Mouse (Mus musculus): ENCODE data around the gene Mkrn2os. TPM values are rescaled to one million over a fixed set of nuclear protein-coding genes. Genes with fewer than 3 reads are reported as not detected.

Gene Mkrn2os
- total RNA-seq, 1 experiment = 0.22 TPM

GRCm38 (mm10) chr6:115565479-115566045 is 26.8 kb downstream of the Mkrn2os start:
- H3K4me3 ChIP-seq (ENCODE audit: insufficient read depth in 1 of 2, low read depth in 1 of 2, low read length in 2 of 2, poor library complexity in 1 of 2, severe bottlenecking in 1 of 2) = no peak overlapping the region
- H3K9me3 ChIP-seq (ENCODE audit: control insufficient read depth, insufficient read depth, low read depth, low read length) = peaks cover 2% of the 10 kb centered on the region; the same call in 1 of the 2 replicates
- H3K9ac ChIP-seq (ENCODE audit: insufficient read depth, low read depth, low read length, poor library complexity, severe bottlenecking) = no peak overlapping the region
- H3K36me3 ChIP-seq (ENCODE audit: control insufficient read depth, insufficient read depth, low read length, poor library complexity, severe bottlenecking) = peaks cover 42% of the 10 kb centered on the region
- TF ChIP-seq MAFK (IDR thresholded peaks at IDR 0.05; ENCODE audit: insufficient read depth, low read depth, low read length) (no peak), ZC3H11A (IDR thresholded peaks at IDR 0.05; ENCODE audit: borderline replicate concordance, low read depth, low read length) (no peak), CHD2 (IDR thresholded peaks at IDR 0.05; ENCODE audit: low read depth, low read length) (no peak), ZNF384 (IDR thresholded peaks at IDR 0.05; ENCODE audit: low read depth, low read length) (no peak)
- H3K4me1 ChIP-seq (ENCODE audit: control insufficient read depth in 2 of 2, insufficient read depth in 2 of 2, low read length in 2 of 2, poor library complexity in 1 of 2) = no peaks in the 10 kb centered on the region
- H3K27ac ChIP-seq (ENCODE audit: insufficient read depth, low read depth, low read length, poor library complexity, severe bottlenecking) = no peak overlapping the region
- DNase-seq (ENCODE audit: low read depth, low spot score) = no peak
- in situ Hi-C loops (cut with MboI; ENCODE audit: low sequenced_read_pairs in 2 of 2, unreplicated experiment in 2 of 2) = no loop called here

- peaks cover 29% of the 10 kb centered on the region for H3K36me3 ChIP-seq (ENCODE audit: control insufficient read depth, insufficient read depth, low read length, poor library complexity, severe bottlenecking)
- DNase-seq (ENCODE audit: low read depth, low spot score) = no peak
- no peaks in the 10 kb centered on the region for H3K9me3 ChIP-seq (ENCODE audit: control insufficient read depth, insufficient read depth, low read depth, low read length)
Measured at GRCm38 (mm10) chr6:115559651-115560632, 32.4 kb downstream of the Mkrn2os start.

GRCm38 (mm10) chr6:115558176-115558575 is 34.2 kb downstream of the Mkrn2os start:
- Histone ChIP-seq H3K27ac (ENCODE audit: insufficient read depth, low read depth, low read length, poor library complexity, severe bottlenecking) (no peak overlapping the region), H3K36me3 (ENCODE audit: control insufficient read depth, insufficient read depth, low read length, poor library complexity, severe bottlenecking) (peaks cover 27% of the 10 kb centered on the region)
- in situ Hi-C loops (cut with MboI; ENCODE audit: low sequenced_read_pairs in 2 of 2, unreplicated experiment in 2 of 2) = no loop called here

More at GRCm38 (mm10) chr6:115559651-115560632, 32.4 kb downstream of the Mkrn2os start:
- H3K4me1 ChIP-seq (ENCODE audit: control insufficient read depth in 2 of 2, insufficient read depth in 2 of 2, low read length in 2 of 2, poor library complexity in 1 of 2) = no peaks in the 10 kb centered on the region
- in situ Hi-C loops (cut with MboI; ENCODE audit: low sequenced_read_pairs in 2 of 2, unreplicated experiment in 2 of 2) = no loop called here
- H3K4me3 ChIP-seq (ENCODE audit: insufficient read depth in 1 of 2, low read depth in 1 of 2, low read length in 2 of 2, poor library complexity in 1 of 2, severe bottlenecking in 1 of 2) = no peak overlapping the region
- TF ChIP-seq ZC3H11A (IDR thresholded peaks at IDR 0.05; ENCODE audit: borderline replicate concordance, low read depth, low read length) (no peak), MAFK (IDR thresholded peaks at IDR 0.05; ENCODE audit: insufficient read depth, low read depth, low read length) (no peak), HCFC1 (IDR thresholded peaks at IDR 0.05; ENCODE audit: borderline replicate concordance, insufficient read depth, low read length) (no peak), ZNF384 (IDR thresholded peaks at IDR 0.05; ENCODE audit: low read depth, low read length) (no peak), CHD2 (IDR thresholded peaks at IDR 0.05; ENCODE audit: low read depth, low read length) (no peak)
- no peak overlapping the region for H3K27ac ChIP-seq (ENCODE audit: insufficient read depth, low read depth, low read length, poor library complexity, severe bottlenecking)
- no peak overlapping the region for H3K9ac ChIP-seq (ENCODE audit: insufficient read depth, low read depth, low read length, poor library complexity, severe bottlenecking)

GRCm38 (mm10) chr6:115555485-115555884 is 36.9 kb downstream of the Mkrn2os start:
- no peaks in the 10 kb centered on the region for H3K4me1 ChIP-seq (ENCODE audit: control insufficient read depth in 2 of 2, insufficient read depth in 2 of 2, low read length in 2 of 2, poor library complexity in 1 of 2)
- in situ Hi-C loops (cut with MboI; ENCODE audit: low sequenced_read_pairs in 2 of 2, unreplicated experiment in 2 of 2) = no loop called here
- no peak overlapping the region for H3K4me3 ChIP-seq (ENCODE audit: insufficient read depth in 1 of 2, low read depth in 1 of 2, low read length in 2 of 2, poor library complexity in 1 of 2, severe bottlenecking in 1 of 2)
- no peak overlapping the region for H3K9ac ChIP-seq (ENCODE audit: insufficient read depth, low read depth, low read length, poor library complexity, severe bottlenecking)
- peaks cover 26% of the 10 kb centered on the region for H3K36me3 ChIP-seq (ENCODE audit: control insufficient read depth, insufficient read depth, low read length, poor library complexity, severe bottlenecking)
- no peak for DNase-seq (ENCODE audit: low read depth, low spot score)
- H3K27ac ChIP-seq (ENCODE audit: insufficient read depth, low read depth, low read length, poor library complexity, severe bottlenecking) = no peak overlapping the region
- no peaks in the 10 kb centered on the region for H3K9me3 ChIP-seq (ENCODE audit: control insufficient read depth, insufficient read depth, low read depth, low read length)
- TF ChIP-seq ZNF384 (IDR thresholded peaks at IDR 0.05; ENCODE audit: low read depth, low read length) (no peak), HCFC1 (IDR thresholded peaks at IDR 0.05; ENCODE audit: borderline replicate concordance, insufficient read depth, low read length) (no peak), MAFK (IDR thresholded peaks at IDR 0.05; ENCODE audit: insufficient read depth, low read depth, low read length) (no peak), CHD2 (IDR thresholded peaks at IDR 0.05; ENCODE audit: low read depth, low read length) (no peak), ZC3H11A (IDR thresholded peaks at IDR 0.05; ENCODE audit: borderline replicate concordance, low read depth, low read length) (no peak)

More at GRCm38 (mm10) chr6:115558176-115558575, 34.2 kb downstream of the Mkrn2os start:
- Histone ChIP-seq H3K9me3 (ENCODE audit: control insufficient read depth, insufficient read depth, low read depth, low read length) (no peaks in the 10 kb centered on the region), H3K4me1 (ENCODE audit: control insufficient read depth in 2 of 2, insufficient read depth in 2 of 2, low read length in 2 of 2, poor library complexity in 1 of 2) (no peaks in the 10 kb centered on the region), H3K4me3 (ENCODE audit: insufficient read depth in 1 of 2, low read depth in 1 of 2, low read length in 2 of 2, poor library complexity in 1 of 2, severe bottlenecking in 1 of 2) (no peak overlapping the region), H3K9ac (ENCODE audit: insufficient read depth, low read depth, low read length, poor library complexity, severe bottlenecking) (no peak overlapping the region)
- DNase-seq (ENCODE audit: low read depth, low spot score) = no peak
- TF ChIP-seq HCFC1 (IDR thresholded peaks at IDR 0.05; ENCODE audit: borderline replicate concordance, insufficient read depth, low read length) (no peak), ZNF384 (IDR thresholded peaks at IDR 0.05; ENCODE audit: low read depth, low read length) (no peak), ZC3H11A (IDR thresholded peaks at IDR 0.05; ENCODE audit: borderline replicate concordance, low read depth, low read length) (no peak), CHD2 (IDR thresholded peaks at IDR 0.05; ENCODE audit: low read depth, low read length) (no peak), MAFK (IDR thresholded peaks at IDR 0.05; ENCODE audit: insufficient read depth, low read depth, low read length) (no peak)
